In the genomic region with DNA sequence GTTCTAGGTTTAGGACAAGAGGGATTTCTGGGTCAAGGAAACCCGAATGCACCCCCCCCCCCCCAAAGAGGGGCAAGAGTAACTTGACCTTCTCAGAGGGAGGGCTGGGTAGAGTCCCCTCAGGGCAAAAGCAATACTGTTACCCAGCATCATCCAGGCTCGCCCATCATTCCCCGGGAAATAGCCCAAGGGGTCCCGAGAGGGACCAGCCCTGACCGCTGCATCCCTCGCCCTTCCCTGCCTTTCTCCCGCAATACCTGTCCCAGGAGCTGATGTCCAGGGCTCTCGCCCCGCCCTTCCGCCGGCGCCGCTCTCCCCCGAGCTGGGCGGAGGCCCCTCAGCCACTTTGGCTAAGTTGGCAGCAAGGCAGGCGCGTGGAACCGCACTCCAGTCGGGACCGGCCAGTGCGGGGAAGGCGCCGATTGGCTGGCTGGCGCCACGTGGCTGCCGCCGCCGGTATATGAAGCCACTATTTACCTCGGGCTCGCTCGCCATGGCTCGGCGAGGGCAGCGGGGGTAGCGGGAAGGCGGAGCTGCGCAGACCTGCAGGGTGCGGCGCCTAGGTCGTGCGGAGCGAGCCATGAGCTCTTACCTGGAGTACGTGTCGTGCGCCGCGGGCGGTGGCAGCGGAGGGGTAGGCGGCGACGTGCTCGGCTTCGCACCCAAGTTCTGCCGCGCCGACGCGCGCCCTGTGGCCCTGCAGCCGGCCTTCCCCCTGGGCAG, we compare ENCODE assay signal across 8 mouse cellular contexts. TPM values are rescaled to one million over a fixed set of nuclear protein-coding genes. Genes with fewer than 3 reads are reported as not detected.
DNase-seq lines count a peak whose midpoint lies in the region; ATAC-seq and TF ChIP-seq lines count a peak whose summit lies in the region.

A gene (plus strand): TSS at position 459 of the 723 bp plus-strand sequence.

- TF ChIP-seq EP300 in liver, embryonic 14.5 days (IDR thresholded peaks at IDR 0.05; ENCODE audit: low read depth): no peak

- peak; percentile 51 to 78 for DNase-seq in adrenal gland, adult (ENCODE audit: inconsistent age in 2 of 2, low spot score in 1 of 2)
- DNase-seq in adrenal gland, postnatal 4 days (ENCODE audit: low spot score in 2 of 2): no peak
- peak; percentile 35 for DNase-seq in hindbrain, postnatal 0 days (ENCODE audit: low spot score)
- no peak for DNase-seq in liver, embryonic 14.5 days (ENCODE audit: low read depth in 3 of 3, low spot score in 3 of 3)

- H3K36me3 ChIP-seq in E14TG2a.4 (ENCODE audit: insufficient read depth, low read length): no peaks in the 10 kb centered on the region
- H3K36me3 ChIP-seq in hindbrain, postnatal 0 days (ENCODE audit: insufficient read depth, low read length): no peaks in the 10 kb centered on the region
- no peaks in the 10 kb centered on the region for H3K36me3 ChIP-seq in liver, embryonic 14.5 days (replicated peaks; ENCODE audit: control insufficient read depth, insufficient read depth, low read depth)
- H3K36me3 ChIP-seq in stomach, embryonic 16.5 days (ENCODE audit: control insufficient read depth, insufficient read depth, low read length): no peaks in the 10 kb centered on the region

- H3K27me3 ChIP-seq in E14TG2a.4 (ENCODE audit: insufficient read depth, low read length): peaks cover 84% of the 10 kb centered on the region
- H3K27me3 ChIP-seq in hindbrain, postnatal 0 days (ENCODE audit: insufficient read depth, low read length): peaks cover 64% of the 10 kb centered on the region
- peaks cover 62% of the 10 kb centered on the region for H3K27me3 ChIP-seq in liver, embryonic 14.5 days (ENCODE audit: control insufficient read depth, insufficient read depth, low read length)
- peaks cover 67% of the 10 kb centered on the region for H3K27me3 ChIP-seq in stomach, embryonic 16.5 days (ENCODE audit: control insufficient read depth, insufficient read depth, low read length)

- H3K4me2 ChIP-seq in hindbrain, postnatal 0 days (ENCODE audit: low read depth, low read length): peak within 1 kb of the TSS; percentile 75
- peak within 1 kb of the TSS; percentile 34; the same call in 1 of the 2 replicates for H3K4me2 ChIP-seq in liver, embryonic 14.5 days (ENCODE audit: low read depth)
- H3K4me2 ChIP-seq in stomach, embryonic 16.5 days (ENCODE audit: low read depth, low read length): peak within 1 kb of the TSS; percentile 91

- H3K4me1 ChIP-seq in E14TG2a.4 (replicated peaks; ENCODE audit: low read depth, low read length): peaks cover 6% of the 10 kb centered on the region
- H3K4me1 ChIP-seq in embryonic fibroblast, embryonic 13.5 days (ENCODE audit: control insufficient read depth, insufficient read depth, low read length): no peaks in the 10 kb centered on the region; the same call in 1 of the 2 replicates
- H3K4me1 ChIP-seq in hindbrain, postnatal 0 days (ENCODE audit: insufficient read depth, low read length): 0 out of 2 replicates have a peak, but pooled peaks cover 4% of the 10 kb centered on the region
- H3K4me1 ChIP-seq in liver, embryonic 14.5 days (replicated peaks; ENCODE audit: control insufficient read depth in 2 of 2, insufficient read depth in 2 of 2, low read length in 1 of 2): 0 out of 4 replicates have a peak, but pooled peaks cover 0 to 1% of the 10 kb centered on the region in 2 experiments
- peaks cover 10% of the 10 kb centered on the region for H3K4me1 ChIP-seq in stomach, embryonic 16.5 days (ENCODE audit: control insufficient read depth, insufficient read depth, low read length)

- no peaks in the 10 kb centered on the region for H3K9me3 ChIP-seq in E14TG2a.4 (ENCODE audit: low read length)
- H3K9me3 ChIP-seq in hindbrain, postnatal 0 days (ENCODE audit: low read length): no peaks in the 10 kb centered on the region
- H3K9me3 ChIP-seq in liver, embryonic 14.5 days (ENCODE audit: control insufficient read depth, low read length): no peaks in the 10 kb centered on the region
- H3K9me3 ChIP-seq in stomach, embryonic 16.5 days (replicated peaks; ENCODE audit: control insufficient read depth, low read length): no peaks in the 10 kb centered on the region

- H3K4me3 ChIP-seq in E14TG2a.4 (replicated peaks; ENCODE audit: low read length): peak within 1 kb of the TSS; percentile 81
- peak within 1 kb of the TSS; percentile 32 for H3K4me3 ChIP-seq in embryonic fibroblast, embryonic 13.5 days (ENCODE audit: insufficient read depth, low read length)
- peak within 1 kb of the TSS; percentile 48 for H3K4me3 ChIP-seq in hindbrain, postnatal 0 days (ENCODE audit: low read length)
- peak within 1 kb of the TSS in 1 of 2 experiments; percentile 21; a peak in 1 of 4 replicates for H3K4me3 ChIP-seq in liver, embryonic 14.5 days (ENCODE audit: insufficient read depth in 1 of 2, low read depth in 2 of 2, low read length in 2 of 2)
- peak within 1 kb of the TSS; percentile 55 for H3K4me3 ChIP-seq in stomach, embryonic 16.5 days (replicated peaks; ENCODE audit: low read length)

- no peak within 1 kb of the TSS for H3K9ac ChIP-seq in hindbrain, postnatal 0 days (replicated peaks; ENCODE audit: low read length)
- no peak within 1 kb of the TSS for H3K9ac ChIP-seq in liver, embryonic 14.5 days (replicated peaks)
- H3K9ac ChIP-seq in stomach, embryonic 16.5 days (ENCODE audit: low read length): peak within 1 kb of the TSS; percentile 21; the same call in 1 of the 2 replicates

- no peak for TF ChIP-seq POLR2A in embryonic fibroblast, embryonic 13.5 days (IDR thresholded peaks at IDR 0.05; ENCODE audit: low read depth, low read length)

- under 1% methylated on average over 52 of the region's 61 CpGs for WGBS in hindbrain, postnatal 0 days
- 1% methylated on average over 50 of the region's 61 CpGs for WGBS in liver, embryonic 14.5 days (ENCODE audit: insufficient replicate concordance)
- WGBS in stomach, embryonic 16.5 days: under 1% methylated on average over 61 of the region's 61 CpGs

- no peak within 1 kb of the TSS for H3K27ac ChIP-seq in embryonic fibroblast, embryonic 13.5 days (ENCODE audit: insufficient read depth, low read length)
- no peak within 1 kb of the TSS for H3K27ac ChIP-seq in hindbrain, postnatal 0 days
- no peak within 1 kb of the TSS for H3K27ac ChIP-seq in liver, embryonic 14.5 days
- H3K27ac ChIP-seq in stomach, embryonic 16.5 days (ENCODE audit: low read length): no peak within 1 kb of the TSS

- ATAC-seq in hindbrain, postnatal 0 days: peak; percentile 58
- no peak for ATAC-seq in liver, embryonic 14.5 days (ENCODE audit: insufficient read depth)
- ATAC-seq in stomach, embryonic 16.5 days (ENCODE audit: insufficient read depth, low FRiP score): peak; percentile 47
- no peak for ATAC-seq in megakaryocyte-erythroid progenitor cell, adult 5-6 weeks (replicated peaks; ENCODE audit: low FRiP score, low TSS enrichment, poor library complexity, severe bottlenecking)

- no peak for TF ChIP-seq CTCF in E14TG2a.4 (conservative IDR thresholded peaks at IDR 0.05; ENCODE audit: low read length)
- no peak for TF ChIP-seq CTCF in embryonic fibroblast, embryonic 13.5 days (IDR thresholded peaks at IDR 0.05; ENCODE audit: borderline replicate concordance, insufficient read depth, low read length)
- no peak for TF ChIP-seq CTCF in hindbrain, postnatal 0 days (IDR thresholded peaks at IDR 0.05; ENCODE audit: low read depth)
- no peak for TF ChIP-seq CTCF in liver, embryonic 14.5 days (IDR thresholded peaks at IDR 0.05; ENCODE audit: low read depth)

RNA-seq across cellular contexts. Expression of the gene that starts here (rescaled TPM):
- total RNA-seq in adrenal gland, postnatal 4 days (2021): under 1 TPM in 1 of 2 experiments, not detected in 1; 0.50 TPM
- 0.46 TPM in 1 of 2 replicates, not detected in the other for polyA plus RNA-seq in embryonic fibroblast, embryonic 13.5 days (2011; ENCODE audit: insufficient read length, low read depth, missing spikeins)
- total RNA-seq in hindbrain, postnatal 0 days (2014; rRNA removed): 0.26 and 1.7 TPM in 2 replicates
- polyA plus RNA-seq in hindbrain, postnatal 0 days (2015; fragmentation: Nextera tagmentation; extraction: Ambion mirVana): 0.43 and 0.46 TPM in 2 replicates
- not detected in 2 replicates for polyA plus RNA-seq in liver, embryonic 14.5 days (2012; rRNA removed)
- not detected in 2 replicates for polyA plus RNA-seq in liver, embryonic 14.5 days (2014; fragmentation: Nextera tagmentation; extraction: Ambion mirVana)
- polyA plus RNA-seq in stomach, embryonic 16.5 days (2015; fragmentation: Nextera tagmentation; extraction: Ambion mirVana): not detected in 2 replicates
- total RNA-seq in megakaryocyte-erythroid progenitor cell, adult 5-6 weeks (2014; fragmentation: Nextera tagmentation): not detected in 2 replicates
- total RNA-seq in megakaryocyte-erythroid progenitor cell, adult 5-6 weeks (2017): not detected in 2 replicates

Comparison
In these comparisons a context has a peak if more than half of its experiments do, and no peak if none do; other contexts are left out.
1. DNase-seq: peak in adrenal gland, adult (2 of 2) and hindbrain, postnatal 0 days (single experiment); none in adrenal gland, postnatal 4 days (0 of 2) and liver, embryonic 14.5 days (0 of 3).
2. Peak in ATAC-seq, H3K4me3 ChIP-seq, H3K9ac ChIP-seq and H3K4me2 ChIP-seq in stomach, embryonic 16.5 days; RNA of the gene not detected or under 1 TPM.
3. H3K4me2 ChIP-seq: peak in every context shown above with its lines; median percentile 91 in stomach, embryonic 16.5 days; 75 in hindbrain, postnatal 0 days; 34 in liver, embryonic 14.5 days.